Mouse (Mus musculus) gonadal fat pad, adult 2 months (tissue): Measurements from ENCODE around the gene Tex19.1. TPM values are rescaled to one million over a fixed set of nuclear protein-coding genes. Genes with fewer than 3 reads are reported as not detected.
"Not testable (repeated sequence)": the region's sequence is repeated elsewhere in the genome, so short reads cannot be mapped to it uniquely, and the experiment has no call there.

Experiments used
- DNase-seq: peaks from one replicate; pipeline ENCODE4 v3.0.0-alpha.2; 2012; ENCODE audit warnings: low read depth
- polyA plus RNA-seq: library from polyadenylated mRNA; depleted of rRNA; stranded (reverse); fragments of >200 nt; gene quantifications from 2 replicates; pipeline ENCODE4 v1.2.3, GENCODE M21; 2012; rRNA removed

Gene Tex19.1
- 0.05 and 0.06 TPM in 2 replicates for polyA plus RNA-seq

- no peak for DNase-seq
These were observed at the start of gene Tex19.1 for GRCm38 (mm10) chr11:121145865-121146264. Tex19.1 (plus strand) TSS chr11:121146143.

GRCm38 (mm10) chr11:121099762-121100161 is 46.2 kb upstream of the Tex19.1 start:
- DNase-seq, result no peak

- DNase-seq, result no peak
These were observed 45.3 kb upstream of the Tex19.1 start for GRCm38 (mm10) chr11:121100692-121101091.

GRCm38 (mm10) chr11:121101124-121101805 is 44.7 kb upstream of the Tex19.1 start:
- DNase-seq, result no peak

GRCm38 (mm10) chr11:121107242-121107641 is 38.7 kb upstream of the Tex19.1 start:
- not testable (repeated sequence) for DNase-seq

- DNase-seq, result no peak
These were observed 37.9 kb upstream of the Tex19.1 start for GRCm38 (mm10) chr11:121108061-121108460.

- no peak for DNase-seq
These were observed 36.0 kb upstream of the Tex19.1 start for GRCm38 (mm10) chr11:121109986-121110385.

- DNase-seq, result no peak
These were observed 34.9 kb upstream of the Tex19.1 start for GRCm38 (mm10) chr11:121111051-121111450.

- DNase-seq, result no peak
These were observed 34.3 kb upstream of the Tex19.1 start for GRCm38 (mm10) chr11:121111601-121112000.

GRCm38 (mm10) chr11:121112091-121112775 is 33.7 kb upstream of the Tex19.1 start:
- no peak for DNase-seq

GRCm38 (mm10) chr11:121118106-121118505 is 27.8 kb upstream of the Tex19.1 start:
- DNase-seq, result no peak

- no peak for DNase-seq
These were observed 27.4 kb upstream of the Tex19.1 start, which contains the start of gene Tex19.2 for GRCm38 (mm10) chr11:121118577-121118976. Tex19.2 (minus strand) TSS chr11:121118677.

GRCm38 (mm10) chr11:121121151-121121550 is 24.8 kb upstream of the Tex19.1 start:
- DNase-seq, result no peak

- DNase-seq, result no peak
These were observed 23.8 kb upstream of the Tex19.1 start for GRCm38 (mm10) chr11:121122024-121122670.

GRCm38 (mm10) chr11:121123438-121123837 is 22.5 kb upstream of the Tex19.1 start:
- DNase-seq, result no peak

- no peak for DNase-seq
These were observed 20.3 kb upstream of the Tex19.1 start for GRCm38 (mm10) chr11:121125522-121126172.

GRCm38 (mm10) chr11:121126395-121126794 is 19.5 kb upstream of the Tex19.1 start:
- no peak for DNase-seq

GRCm38 (mm10) chr11:121127441-121127840 is 18.5 kb upstream of the Tex19.1 start:
- no peak for DNase-seq

- DNase-seq, result no peak
These were observed 16.3 kb upstream of the Tex19.1 start for GRCm38 (mm10) chr11:121129616-121130015.

- DNase-seq, result no peak
These were observed 11.3 kb upstream of the Tex19.1 start for GRCm38 (mm10) chr11:121134600-121134999.

- DNase-seq, result no peak
These were observed 8.3 kb upstream of the Tex19.1 start for GRCm38 (mm10) chr11:121137682-121138081.

- DNase-seq, result no peak
These were observed 7.2 kb upstream of the Tex19.1 start for GRCm38 (mm10) chr11:121138732-121139131.
